Mouse (Mus musculus) cerebellum, postnatal 25 days (tissue): ENCODE measurements around the gene Mrpl45.

Experiments
- DNase-seq, 2 experiments: peaks; one replicate each; pipeline ENCODE4 v3.0.0; 2021; ENCODE audit warnings: mixed read lengths in 2 of 2

Mrpl45 gene

GRCm38 (mm10) chr11:97370329-97371091 lies 55.0 kb downstream of the Mrpl45 start:
- peak; percentile 91 to 93 for DNase-seq

- DNase-seq = peak; percentile 71 to 72
These were observed 56.8 kb downstream of the Mrpl45 start for GRCm38 (mm10) chr11:97372159-97372864.

GRCm38 (mm10) chr11:97373402-97373801 lies 57.9 kb downstream of the Mrpl45 start:
- DNase-seq = no peak
